Mouse (Mus musculus): ENCODE data around the gene Spred1. TPM values are rescaled to one million over a fixed set of nuclear protein-coding genes. Genes with fewer than 3 reads are reported as not detected.

Spred1 gene
- 73.9 TPM for polyA plus RNA-seq (2014; fragmentation: Illumina TruSeq; extraction: RNeasy Lipid Tissue Mini Kit (QIAGEN cat#74804); ENCODE audit: low read depth, low replicate concordance)

GRCm38 (mm10) chr2:117121212-117121983, at the start of gene Spred1:
TSS of gene Spred1 (plus strand) at chr2:117121374.

Other genes with a start within 250 kb of the Spred1 start
- not detected for gene Tmco5, start 242.7 kb upstream of the Spred1 start, polyA plus RNA-seq (2014; fragmentation: Illumina TruSeq; extraction: RNeasy Lipid Tissue Mini Kit (QIAGEN cat#74804); ENCODE audit: low read depth, low replicate concordance)
- gene Fam98b, start 128.4 kb downstream of the Spred1 start, polyA plus RNA-seq (2014; fragmentation: Illumina TruSeq; extraction: RNeasy Lipid Tissue Mini Kit (QIAGEN cat#74804); ENCODE audit: low read depth, low replicate concordance) = 59.4 TPM
- 4.8 TPM for gene Rasgrp1, start 221.6 kb downstream of the Spred1 start, polyA plus RNA-seq (2014; fragmentation: Illumina TruSeq; extraction: RNeasy Lipid Tissue Mini Kit (QIAGEN cat#74804); ENCODE audit: low read depth, low replicate concordance)

Measured in sigmoid colon, adult 10 weeks (tissue).